ENCODE assay signal across 1 mouse cellular context in the genomic region with DNA sequence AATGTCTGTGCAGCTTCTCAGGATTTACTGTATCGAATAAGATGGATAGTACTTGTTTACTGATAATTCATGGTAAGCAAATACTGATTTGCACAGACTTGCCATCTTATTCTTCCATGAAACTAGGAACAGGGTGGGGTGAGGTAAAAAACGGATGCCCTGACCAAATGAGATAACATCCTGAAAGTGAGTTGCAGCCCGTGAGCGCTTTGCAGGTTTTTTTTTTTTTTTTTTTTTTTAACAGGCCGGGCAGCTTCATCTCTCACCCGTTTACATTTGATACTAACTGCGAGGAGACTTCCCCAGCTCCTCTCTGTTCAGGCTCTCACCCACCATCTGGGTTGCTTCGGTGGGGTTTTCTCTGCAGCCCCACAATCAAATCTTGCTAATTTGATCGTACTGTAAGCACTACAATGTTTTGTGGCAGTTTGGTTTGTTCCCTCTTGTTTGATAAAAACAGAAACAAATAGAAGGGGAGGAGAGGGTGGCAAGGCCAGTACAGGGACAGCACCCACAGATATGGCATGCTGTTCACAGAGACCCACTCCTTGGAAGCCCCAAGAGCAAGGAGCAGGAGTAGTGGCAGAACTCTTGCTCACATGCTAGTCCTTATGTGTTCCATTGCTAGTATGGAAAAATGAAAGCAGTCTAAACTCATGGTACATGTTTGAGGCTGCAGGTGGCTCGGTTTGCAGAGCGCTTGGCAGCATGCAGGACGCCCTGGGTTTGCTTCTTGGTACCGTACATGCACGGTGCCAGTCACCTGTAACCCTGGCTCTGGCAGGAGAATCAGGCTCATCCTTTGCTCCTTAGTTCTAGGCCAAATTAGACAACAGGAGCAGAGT.
TF ChIP-seq lines count a peak whose summit lies in the region.

No protein-coding gene starts in this region.

TF ChIP-seq in MEL, 35 proteins besides CTCF, POLR2A, EP300 and RAD21 (continued from another document):
- TF ChIP-seq ELF1 (IDR thresholded peaks at IDR 0.05; ENCODE audit: low read depth, low read length) (no peak), MEF2A (IDR thresholded peaks at IDR 0.05; ENCODE audit: extremely low read depth, insufficient replicate concordance, low read depth, low read length, poor library complexity, severe bottlenecking) (no peak), JUND (IDR thresholded peaks at IDR 0.05; ENCODE audit: low read depth, low read length) (no peak), TBP (IDR thresholded peaks at IDR 0.05; ENCODE audit: low read depth, low read length) (no peak), MYB (IDR thresholded peaks at IDR 0.05; ENCODE audit: low read depth, low read length) (peak; percentile 13; the same call in 1 of the 2 replicates), MAX (IDR thresholded peaks at IDR 0.05; ENCODE audit: low read length) (0 out of 2 replicates have a peak, but pooled peaks have one; percentile 34), MXI1 (IDR thresholded peaks at IDR 0.05; ENCODE audit: low read depth, low read length) (0 out of 2 replicates have a peak, but pooled peaks have one; percentile 49), TCF12 (IDR thresholded peaks at IDR 0.05; ENCODE audit: low read depth, low read length) (peak; percentile 90), GATA1 (IDR thresholded peaks at IDR 0.05; ENCODE audit: low read depth, low read length) (peak; percentile 90), BHLHE40 (IDR thresholded peaks at IDR 0.05; ENCODE audit: borderline replicate concordance, low read depth, low read length) (peak; percentile 94), MAFK (IDR thresholded peaks at IDR 0.05; ENCODE audit: borderline replicate concordance, low read depth, low read length) (peak; percentile 49; the same call in 1 of the 2 replicates), RCOR1 (IDR thresholded peaks at IDR 0.05; ENCODE audit: low read depth, low read length) (peak; percentile 91), MAZ (IDR thresholded peaks at IDR 0.05; ENCODE audit: low read depth, low read length) (peak; percentile 76), ETS1 (IDR thresholded peaks at IDR 0.05; ENCODE audit: low read depth, low read length) (peak; percentile 88; the same call in 1 of the 2 replicates), SIN3A (IDR thresholded peaks at IDR 0.05; ENCODE audit: low read length) (peak; percentile 82), CHD1 (IDR thresholded peaks at IDR 0.05; ENCODE audit: low read depth, low read length) (no peak), SMC3 (IDR thresholded peaks at IDR 0.05; ENCODE audit: low read depth, low read length) (no peak), HCFC1 (IDR thresholded peaks at IDR 0.05; ENCODE audit: low read depth, low read length) (peak; percentile 61), UBTF (IDR thresholded peaks at IDR 0.05; ENCODE audit: borderline replicate concordance, insufficient read depth, low read depth, low read length) (no peak), E2F4 (IDR thresholded peaks at IDR 0.05; ENCODE audit: borderline replicate concordance, low read depth, low read length) (no peak), USF1 (IDR thresholded peaks at IDR 0.05; ENCODE audit: low read depth, low read length) (no peak), ZKSCAN1 (IDR thresholded peaks at IDR 0.05; ENCODE audit: low read depth, low read length) (peak; percentile 87; the same call in 1 of the 2 replicates), KAT2A (conservative IDR thresholded peaks at IDR 0.05; ENCODE audit: low read depth, low read length) (no peak), POLR2AphosphoS2 (IDR thresholded peaks at IDR 0.05; ENCODE audit: low read length) (no peak), GABPA (IDR thresholded peaks at IDR 0.05; ENCODE audit: low read depth, low read length) (no peak), NELFE (IDR thresholded peaks at IDR 0.05; ENCODE audit: low read depth, low read length) (0 out of 2 replicates have a peak, but pooled peaks have one; percentile 10)
